Mouse (Mus musculus): ENCODE data around the gene Topbp1.

Gene Topbp1

DNA sequence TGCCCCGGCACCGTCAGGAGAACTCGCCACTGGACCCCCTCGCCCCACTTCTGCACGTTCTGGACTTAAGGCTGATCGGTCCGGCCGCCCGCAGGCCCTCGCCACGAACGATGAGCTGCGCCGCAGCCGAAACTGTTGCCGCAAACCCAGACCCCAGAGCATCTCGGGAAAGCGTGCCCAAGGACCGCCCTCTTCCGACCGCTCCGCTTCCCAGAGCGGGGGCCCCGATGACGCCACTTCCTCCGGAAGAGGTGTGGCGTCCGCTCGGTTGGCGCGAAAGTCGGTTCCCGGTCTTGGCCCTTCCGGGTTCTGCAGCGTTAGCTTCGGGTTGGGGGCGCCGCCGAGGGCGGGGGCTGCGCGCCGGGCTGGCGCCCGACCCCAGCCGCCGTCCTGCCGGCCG, at the start of gene Topbp1, which contains the start of gene 1300017J02Rik:
Gene Topbp1 (plus strand): TSS at position 289 of the 400 bp plus-strand sequence.
Gene 1300017J02Rik (minus strand): TSS at position 156 of the 400 bp plus-strand sequence.
- DNase-seq (ENCODE audit: extremely low spot score, low read depth, low spot score) = peak; percentile 81

GRCm38 (mm10) chr9:103265778-103266177, 39.2 kb upstream of the Topbp1 start:
- no peak for DNase-seq (ENCODE audit: extremely low spot score, low read depth, low spot score)

DNA sequence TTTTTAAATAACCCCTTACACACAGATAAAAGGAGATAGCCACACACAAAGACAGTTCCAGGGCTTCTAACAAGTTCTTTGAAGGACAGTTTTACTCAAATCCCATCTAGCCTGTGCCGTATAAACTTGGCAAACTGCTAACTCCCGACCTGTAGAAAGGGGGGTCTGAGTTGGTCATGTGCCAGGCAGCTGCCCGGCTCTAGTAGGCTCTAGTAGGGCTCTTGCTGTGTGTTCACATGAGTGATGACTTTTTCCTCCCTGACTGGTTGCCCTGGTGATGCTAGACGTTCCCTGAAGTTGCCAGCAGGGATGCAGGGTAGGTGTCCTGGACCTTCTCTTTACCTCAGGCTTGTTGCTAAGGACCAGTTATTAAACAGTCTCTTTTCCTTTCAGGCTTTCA, 33.9 kb upstream of the Topbp1 start:
- DNase-seq (ENCODE audit: extremely low spot score, low read depth, low spot score) = no peak

DNA sequence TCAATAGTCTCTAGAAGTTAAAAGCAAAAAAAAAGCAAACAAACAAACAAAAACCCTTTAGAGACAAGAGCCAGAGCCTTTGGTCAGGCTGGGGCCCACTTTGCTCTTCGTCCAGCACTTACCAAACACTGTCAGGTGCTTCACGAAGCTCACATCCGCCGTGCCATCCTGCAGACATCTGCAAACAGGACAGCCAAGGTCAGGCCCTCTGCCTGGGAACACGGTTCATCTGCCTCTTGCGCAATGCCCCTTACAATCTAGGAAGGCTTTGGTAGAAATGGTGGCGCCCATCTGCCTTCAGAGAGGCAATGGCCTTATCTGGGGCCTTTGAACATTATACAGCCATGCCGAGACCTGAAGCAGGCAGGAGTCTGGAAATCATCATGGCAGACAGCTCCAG, 30.2 kb upstream of the Topbp1 start:
- DNase-seq (ENCODE audit: extremely low spot score, low read depth, low spot score) = no peak

- no peak for DNase-seq (ENCODE audit: extremely low spot score, low read depth, low spot score)
Measured at GRCm38 (mm10) chr9:103275676-103276075, 29.3 kb upstream of the Topbp1 start.

DNA sequence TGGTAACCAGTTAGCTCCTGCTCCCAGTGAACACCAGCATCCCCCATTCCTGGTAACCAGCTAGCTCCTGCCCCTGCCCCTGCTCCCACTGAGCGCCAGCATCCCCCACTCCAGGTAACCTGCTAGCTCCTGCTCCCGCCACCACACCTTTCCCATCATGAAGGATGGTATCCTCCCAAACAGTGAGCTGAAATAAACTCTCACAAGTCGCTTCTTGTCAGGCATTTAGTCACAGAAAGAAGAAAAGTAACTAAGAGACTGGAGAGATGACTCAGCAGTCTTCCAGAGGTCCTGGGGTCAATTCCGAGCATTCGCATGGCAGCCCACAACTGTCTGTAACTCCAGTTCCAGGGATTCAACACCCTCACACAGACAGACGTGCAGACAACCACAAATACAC, 28.1 kb upstream of the Topbp1 start:
- no peak for DNase-seq (ENCODE audit: extremely low spot score, low read depth, low spot score)

GRCm38 (mm10) chr9:103286396-103286795, 18.6 kb upstream of the Topbp1 start:
- no peak for DNase-seq (ENCODE audit: extremely low spot score, low read depth, low spot score)

- no peak for DNase-seq (ENCODE audit: extremely low spot score, low read depth, low spot score)
Measured at GRCm38 (mm10) chr9:103286901-103287422, 18.1 kb upstream of the Topbp1 start.

DNA sequence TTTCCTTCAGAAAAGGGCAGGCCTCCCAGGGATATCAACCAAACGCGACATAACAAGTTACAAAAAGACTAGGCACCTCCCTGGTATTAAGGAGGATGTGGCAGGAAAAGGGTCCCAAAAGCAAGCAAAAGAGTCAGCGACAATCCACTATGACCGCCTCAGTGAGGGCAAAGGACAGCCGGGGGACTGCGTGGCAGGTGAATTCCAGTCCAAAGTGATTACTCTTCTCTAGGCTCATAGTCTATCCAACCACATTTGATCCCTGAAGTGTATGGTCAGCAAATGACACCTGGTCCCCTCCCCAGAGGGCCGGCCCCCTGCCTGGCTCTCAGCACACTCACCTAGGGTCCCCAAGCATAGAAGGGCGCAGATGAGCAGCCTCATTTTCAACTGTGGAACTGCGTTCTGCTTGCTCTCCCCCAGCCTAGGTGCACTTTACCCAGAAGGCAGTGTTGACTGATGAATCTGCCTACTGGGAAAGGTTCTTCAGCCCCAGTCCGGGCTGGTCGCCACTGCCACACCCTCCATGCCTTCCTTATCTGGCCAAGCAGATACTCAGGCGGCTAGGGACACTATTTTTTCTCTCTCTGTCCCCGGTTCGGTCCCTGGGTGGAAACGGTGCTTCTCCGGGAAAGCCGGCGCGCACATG, 17.1 kb upstream of the Topbp1 start:
- DNase-seq (ENCODE audit: extremely low spot score, low read depth, low spot score) = no peak

DNA sequence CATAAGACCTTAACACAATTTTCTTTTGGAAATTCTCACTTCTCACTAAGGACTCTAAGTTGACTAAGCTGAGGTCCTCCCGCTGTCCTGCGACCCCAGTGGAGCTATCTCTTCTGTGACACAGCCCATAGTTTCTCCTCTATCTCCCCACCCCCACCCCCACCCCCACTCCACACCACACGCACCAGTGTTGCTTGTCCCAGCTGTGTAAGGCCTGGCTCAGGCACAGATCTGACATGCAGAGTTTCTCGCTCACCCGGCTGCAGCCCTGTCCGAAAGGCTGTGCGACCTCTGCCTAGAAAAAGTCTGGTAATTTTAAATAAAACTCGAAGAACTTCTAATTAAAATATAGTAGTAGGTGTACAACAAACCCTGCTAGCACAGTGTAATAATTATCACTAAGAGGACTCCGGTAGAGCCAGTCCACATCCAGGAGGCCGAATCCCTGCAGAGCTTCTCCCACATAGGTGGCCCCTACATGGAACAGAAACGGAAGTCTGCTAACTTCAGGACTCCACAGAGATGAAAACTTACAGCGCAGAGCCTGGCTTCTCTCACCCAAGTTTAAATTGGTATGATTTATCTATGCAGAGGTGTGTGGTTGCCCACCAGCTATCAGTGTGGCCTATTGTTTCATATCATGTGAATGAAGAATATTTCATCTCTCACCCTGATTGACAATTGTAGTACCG, 16.4 kb upstream of the Topbp1 start:
- DNase-seq (ENCODE audit: extremely low spot score, low read depth, low spot score) = no peak

DNA sequence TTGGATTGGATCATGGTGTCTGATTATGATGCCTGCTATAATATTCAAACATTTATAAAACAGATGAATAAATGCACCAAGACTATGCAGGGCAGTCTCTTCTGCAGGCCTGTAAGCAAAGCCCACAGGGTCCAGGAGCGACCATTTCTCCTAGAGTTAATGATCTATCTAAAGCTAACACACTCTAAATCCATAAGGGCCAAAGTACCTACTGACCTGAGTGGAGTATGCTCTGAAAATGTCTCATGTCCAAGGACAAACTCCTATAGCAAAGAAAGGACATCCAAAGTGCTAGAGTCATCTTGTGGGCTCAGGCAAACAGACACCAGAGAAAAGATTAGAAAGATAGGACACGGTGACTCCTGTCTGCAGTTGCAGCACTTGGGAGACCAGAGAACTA, 10.5 kb upstream of the Topbp1 start:
- no peak for DNase-seq (ENCODE audit: extremely low spot score, low read depth, low spot score)

DNA sequence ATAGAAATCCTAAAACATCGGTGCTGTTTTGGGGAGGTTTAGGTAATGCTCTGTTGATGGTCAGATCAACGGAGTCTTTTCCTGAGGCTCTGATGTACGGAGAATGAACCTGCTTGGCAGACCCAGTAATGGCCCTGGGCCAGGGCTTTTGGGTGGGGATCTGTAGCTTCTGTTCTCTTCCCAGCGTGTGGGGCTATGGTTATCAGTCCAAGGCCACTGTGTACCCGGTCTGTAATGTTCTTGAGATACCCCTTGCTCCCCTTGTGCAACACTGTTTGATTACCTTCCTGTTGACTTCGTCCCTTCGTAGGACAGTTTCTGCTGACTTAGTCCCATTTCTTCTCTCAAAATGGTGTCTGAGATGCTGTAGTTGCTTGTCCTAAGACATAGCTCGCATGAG, 3.9 kb upstream of the Topbp1 start:
- no peak for DNase-seq (ENCODE audit: extremely low spot score, low read depth, low spot score)

DNA sequence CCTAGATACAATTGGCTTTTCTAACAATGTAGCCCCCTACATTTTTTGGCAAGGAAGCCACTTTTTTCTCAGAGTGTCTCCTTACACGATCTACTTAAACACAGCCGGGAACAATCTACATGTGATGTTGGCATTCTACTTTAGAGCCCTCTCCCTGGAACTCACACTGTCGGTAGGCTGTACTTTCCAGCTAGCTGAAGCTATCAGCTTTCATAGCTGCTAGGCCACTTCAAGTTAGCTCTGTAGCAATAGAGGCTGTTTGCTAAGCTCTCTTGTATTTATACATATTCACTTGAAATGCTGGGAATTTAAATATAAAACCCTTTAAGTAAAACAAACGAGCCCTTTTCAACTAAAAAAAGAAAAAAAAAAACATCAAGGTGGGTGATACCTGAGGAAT, 2.8 kb upstream of the Topbp1 start:
- no peak for DNase-seq (ENCODE audit: extremely low spot score, low read depth, low spot score)

DNA sequence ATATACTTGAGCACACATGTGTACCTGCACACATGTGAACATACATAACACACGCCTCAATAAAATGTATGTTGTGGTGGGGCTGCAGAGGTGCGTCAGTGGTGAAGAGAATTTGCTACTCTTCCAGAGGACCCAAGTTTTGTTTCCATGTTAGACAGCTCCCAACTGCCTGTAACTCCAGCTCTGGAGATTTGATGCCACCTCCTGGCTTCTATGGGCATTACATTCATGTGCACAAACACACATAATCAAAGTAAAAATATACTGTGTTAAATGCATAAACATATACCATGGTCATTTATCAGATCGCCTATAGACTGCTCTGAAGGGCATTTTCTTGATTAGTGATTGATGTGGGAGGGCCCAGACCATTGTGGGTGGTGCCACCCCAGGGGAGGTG, 2.3 kb upstream of the Topbp1 start:
- peak; percentile 31 for DNase-seq (ENCODE audit: extremely low spot score, low read depth, low spot score)

DNA sequence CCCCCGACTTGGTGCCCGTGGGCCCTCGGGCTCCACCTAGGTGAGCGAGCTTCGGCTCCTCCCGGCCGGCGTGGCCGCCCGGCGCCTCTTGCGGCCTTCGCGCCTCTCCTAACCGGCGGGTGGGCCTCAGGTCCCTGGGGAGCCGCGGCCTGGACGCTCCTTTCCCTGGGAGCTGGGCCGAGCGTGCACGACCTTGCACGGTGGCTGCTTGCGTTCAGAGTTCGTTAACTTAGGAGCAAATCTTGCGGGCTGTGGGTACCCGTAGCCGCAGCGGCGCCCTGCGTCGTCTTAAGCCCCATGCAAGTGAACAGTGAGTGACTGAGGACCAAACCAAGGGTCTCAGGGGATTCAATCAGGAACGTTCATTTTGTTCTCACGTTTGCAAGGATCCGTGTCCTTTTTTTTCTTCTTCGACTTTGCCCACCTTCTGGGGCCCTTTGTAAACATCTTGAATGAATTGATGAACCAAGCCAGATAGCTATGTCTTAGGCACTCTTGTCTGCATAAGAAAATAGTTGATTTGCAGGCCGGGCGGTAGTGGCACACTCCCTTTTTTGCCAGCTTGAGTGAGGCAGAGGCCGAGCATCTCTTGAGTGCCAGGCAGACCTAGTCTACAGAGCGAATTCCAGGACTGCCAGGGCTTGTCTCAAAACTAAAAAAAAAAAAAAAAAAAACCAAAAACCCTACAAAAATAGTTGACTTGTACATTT, 472 bp downstream of the Topbp1 start:
- peak; percentile 30 for DNase-seq (ENCODE audit: extremely low spot score, low read depth, low spot score)

- no peak for DNase-seq (ENCODE audit: extremely low spot score, low read depth, low spot score)
Measured at GRCm38 (mm10) chr9:103309832-103310231, 4.8 kb downstream of the Topbp1 start.

DNA sequence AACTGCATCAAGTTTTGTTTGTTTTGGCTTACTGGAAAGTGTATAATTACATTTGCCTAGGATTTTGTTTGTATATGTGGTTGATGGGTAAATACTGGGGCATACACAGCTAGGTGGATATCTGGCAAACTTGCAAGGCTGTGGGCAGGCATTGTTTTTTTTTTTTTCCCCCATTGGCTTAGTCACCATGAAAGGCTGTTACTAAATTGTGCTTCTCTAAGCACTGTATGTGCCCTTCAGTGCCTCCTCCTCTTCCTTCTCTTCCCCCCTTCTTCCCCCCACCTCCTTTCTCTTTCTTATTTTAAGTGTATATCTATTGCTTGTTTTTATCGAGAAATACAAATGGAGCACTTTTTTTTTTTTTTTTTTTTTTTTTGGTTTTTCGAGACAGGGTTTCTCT, 19.7 kb downstream of the Topbp1 start:
- no peak for DNase-seq (ENCODE audit: extremely low spot score, low read depth, low spot score)

DNA sequence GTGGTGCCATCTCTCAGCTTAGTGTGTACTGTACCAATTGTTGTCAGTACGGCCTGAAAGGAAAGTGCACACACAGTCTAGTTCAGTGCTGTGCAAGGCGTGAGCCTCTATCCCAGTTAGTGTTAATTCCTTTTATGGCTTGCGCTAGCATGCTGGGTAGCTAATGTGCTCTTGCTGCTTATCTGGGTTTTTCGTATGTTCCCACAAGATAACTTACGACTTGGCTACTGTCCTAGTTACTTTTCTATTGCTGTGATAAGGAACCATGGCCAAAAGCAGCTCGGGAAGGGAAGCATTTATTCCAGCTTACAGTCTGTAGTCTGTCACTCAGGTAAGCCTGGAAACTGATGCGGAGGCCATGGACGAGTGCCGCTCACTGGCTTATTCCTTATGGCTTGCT, 21.4 kb downstream of the Topbp1 start:
- no peak for DNase-seq (ENCODE audit: extremely low spot score, low read depth, low spot score)

GRCm38 (mm10) chr9:103332663-103333062, 27.6 kb downstream of the Topbp1 start:
- no peak for DNase-seq (ENCODE audit: extremely low spot score, low read depth, low spot score)

- DNase-seq (ENCODE audit: extremely low spot score, low read depth, low spot score) = no peak
Measured at GRCm38 (mm10) chr9:103336912-103337311, 31.9 kb downstream of the Topbp1 start.

- DNase-seq (ENCODE audit: extremely low spot score, low read depth, low spot score) = no peak
Measured at GRCm38 (mm10) chr9:103347045-103347444, 42.0 kb downstream of the Topbp1 start.

DNA sequence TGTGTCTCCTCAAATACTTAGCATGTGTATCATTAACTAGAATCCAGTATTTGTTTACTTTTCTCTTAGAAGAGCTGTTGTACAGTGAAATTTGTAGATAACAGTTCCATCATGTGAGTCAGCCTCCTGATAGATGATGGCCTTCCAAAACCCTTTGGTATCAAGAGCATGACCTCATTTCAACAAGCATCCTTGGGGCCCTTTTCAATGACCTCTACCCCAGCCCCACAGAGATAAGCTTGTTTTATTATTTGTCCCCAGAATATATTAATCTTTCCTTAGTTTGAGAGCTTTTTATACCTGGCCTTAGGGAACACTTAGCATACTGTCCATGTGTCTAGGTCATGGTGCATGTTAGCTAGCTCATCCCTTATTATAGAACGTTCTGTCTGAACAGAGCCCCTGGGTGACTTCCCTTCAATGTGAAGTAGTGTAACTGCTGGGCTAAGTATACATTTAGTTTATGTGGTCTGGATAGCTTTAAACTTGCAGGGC, 43.0 kb downstream of the Topbp1 start:
- DNase-seq (ENCODE audit: extremely low spot score, low read depth, low spot score) = no peak
